Mouse (Mus musculus): ENCODE data around the gene Msi1.
"Not testable (repeated sequence)": the region's sequence is repeated elsewhere in the genome, so short reads cannot be mapped to it uniquely, and the experiment has no call there.

Gene Msi1

GRCm38 (mm10) chr5:115491076-115491475 lies 61.7 kb downstream of the Msi1 start:
- DNase-seq, result no peak

- peak; percentile 30 to 51 for DNase-seq
These were observed 62.4 kb downstream of the Msi1 start for GRCm38 (mm10) chr5:115491771-115492322.

GRCm38 (mm10) chr5:115492711-115493335 lies 63.4 kb downstream of the Msi1 start:
- no peak for DNase-seq

GRCm38 (mm10) chr5:115493441-115493840 lies 64.0 kb downstream of the Msi1 start:
- no peak for DNase-seq

GRCm38 (mm10) chr5:115495618-115496017 lies 66.2 kb downstream of the Msi1 start:
- not testable (repeated sequence) for DNase-seq

GRCm38 (mm10) chr5:115497033-115497432 lies 67.6 kb downstream of the Msi1 start:
- DNase-seq, result no peak

- no peak for DNase-seq
These were observed 69.2 kb downstream of the Msi1 start for GRCm38 (mm10) chr5:115498307-115499240.

- no peak for DNase-seq
These were observed 71.1 kb downstream of the Msi1 start for GRCm38 (mm10) chr5:115500383-115500935.

GRCm38 (mm10) chr5:115503035-115503434 lies 73.6 kb downstream of the Msi1 start:
- no peak for DNase-seq
